Mouse (Mus musculus) embryonic fibroblast, embryonic 13.5 days (primary cell): ENCODE data around the gene Gm42791.

Experiments used
- CTCF ChIP-seq: IDR thresholded peaks from 2 replicates; pipeline ENCODE4 v1.5.1; 2011; ENCODE audit warnings: mild to moderate bottlenecking, control low read depth, low read length, moderate library complexity, borderline replicate concordance; ENCODE audit not compliant: insufficient read depth
- POLR2A ChIP-seq: IDR thresholded peaks from 2 replicates; pipeline ENCODE4 v1.6.1; 2011; ENCODE audit warnings: low read depth, mild to moderate bottlenecking, control low read depth, low read length, moderate library complexity

GRCm38 (mm10) chr5:148989480-148989879 lies 5.5 kb downstream of the Gm42791 start:
- TF ChIP-seq POLR2A, result no peak
- TF ChIP-seq CTCF, result no peak
